Mouse (Mus musculus) c-Kit-negative CD71-positive TER-119-positive erythroid progenitor cells, embryonic 14.5 days (primary cell): ENCODE data around the gene Rnd2.
A peak's percentile ranks its signal among the peaks of the same experiment; 100 is the strongest.
"Not testable (repeated sequence)": the region's sequence is repeated elsewhere in the genome, so short reads cannot be mapped to it uniquely, and the experiment has no call there.

Experiments
- DNase-seq: peaks from one replicate; pipeline ENCODE4 v3.0.0-alpha.2; 2013; ENCODE audit warnings: low read depth, low spot score

Rnd2 gene

DNA sequence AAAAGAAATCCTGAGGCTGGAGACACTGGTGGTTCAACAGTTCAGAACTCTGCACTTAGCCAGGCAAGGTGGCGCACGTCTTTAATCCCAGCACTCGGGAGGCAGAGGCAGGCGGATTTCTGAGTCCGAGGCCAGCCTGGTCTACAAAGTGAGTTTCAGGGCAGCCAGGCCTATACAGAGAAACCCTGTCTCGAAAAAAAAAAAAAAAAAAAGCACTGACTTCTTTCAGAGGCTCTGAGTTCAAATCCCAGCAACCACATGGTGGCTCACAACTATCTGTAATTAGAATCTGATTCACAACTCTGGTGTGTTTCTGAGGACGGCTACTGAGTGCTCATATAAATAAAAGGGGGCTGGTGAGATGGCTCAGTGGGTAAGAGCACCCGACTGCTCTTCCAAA is 17.9 kb upstream of the Rnd2 start:
- not testable (repeated sequence) for DNase-seq

DNA sequence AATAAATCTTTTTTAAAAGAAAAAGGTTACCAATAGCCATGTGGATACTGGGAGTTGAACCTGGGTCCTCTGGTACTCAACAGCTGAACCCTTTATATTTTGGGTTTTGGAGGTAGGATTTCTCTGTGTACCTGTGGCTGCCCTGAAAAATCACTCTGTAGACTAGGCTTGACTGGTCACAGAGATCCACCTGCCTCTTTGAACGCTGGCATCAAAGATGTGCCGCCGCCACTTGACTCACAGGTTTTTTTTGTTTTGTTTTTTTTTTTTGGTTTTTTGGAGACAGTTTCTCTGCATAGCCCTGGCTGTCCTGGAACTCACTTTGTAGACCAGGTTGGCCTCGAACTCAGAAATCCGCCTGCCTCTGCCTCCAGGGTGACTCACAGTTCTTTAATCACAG is 17.0 kb upstream of the Rnd2 start:
- no peak for DNase-seq

DNA sequence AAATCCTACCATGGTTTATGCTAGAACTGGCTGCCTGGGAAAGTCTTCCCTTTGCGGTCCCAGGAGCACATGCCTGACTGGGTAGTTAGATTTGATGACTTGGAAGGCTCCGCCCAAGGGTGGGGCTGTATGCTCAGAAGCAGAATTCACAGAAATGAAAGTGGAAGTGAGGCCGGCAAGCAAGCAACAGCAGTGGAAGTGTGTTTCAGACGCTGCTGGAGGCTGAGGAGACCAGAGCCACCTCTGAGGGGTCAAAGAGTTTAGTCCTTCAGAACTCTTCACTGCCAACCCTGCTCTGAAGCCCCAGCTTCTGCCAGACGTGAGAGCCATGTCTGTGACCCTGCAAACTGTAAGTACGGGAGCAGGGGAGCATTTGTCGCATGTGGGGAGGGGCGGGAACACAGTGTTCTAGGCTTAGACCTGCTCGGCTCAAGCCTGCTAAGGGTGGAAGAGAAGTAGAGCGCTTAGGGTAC is 16.5 kb upstream of the Rnd2 start, which contains the start of gene Ifi35:
Gene Ifi35, plus strand, starts transcription at position 134 of the 473 bp plus-strand sequence.
- peak; percentile 88 for DNase-seq

- DNase-seq: no peak
Measured at GRCm38 (mm10) chr11:101448899-101449298, 15.9 kb upstream of the Rnd2 start.

DNA sequence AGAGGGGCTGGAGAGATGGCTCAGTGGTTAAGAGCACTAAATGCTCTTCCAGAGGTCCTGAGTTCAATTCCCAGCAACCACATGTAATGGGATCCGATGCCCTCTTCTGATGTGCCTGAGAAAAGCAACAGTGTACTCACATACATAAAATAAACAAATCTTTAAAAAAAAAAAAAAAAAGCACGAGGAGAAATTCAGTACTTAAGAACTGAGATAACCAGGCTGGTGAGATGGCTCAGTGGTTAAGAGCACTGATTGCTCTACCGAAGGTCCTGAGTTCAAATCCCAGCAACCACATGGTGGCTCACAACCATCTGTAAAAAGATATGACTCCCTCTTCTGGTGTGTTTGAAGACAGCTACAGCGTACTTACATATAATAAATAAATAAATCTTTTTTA is 15.2 kb upstream of the Rnd2 start:
- not testable (repeated sequence) for DNase-seq

GRCm38 (mm10) chr11:101450394-101450793 is 14.4 kb upstream of the Rnd2 start:
- no peak for DNase-seq

DNA sequence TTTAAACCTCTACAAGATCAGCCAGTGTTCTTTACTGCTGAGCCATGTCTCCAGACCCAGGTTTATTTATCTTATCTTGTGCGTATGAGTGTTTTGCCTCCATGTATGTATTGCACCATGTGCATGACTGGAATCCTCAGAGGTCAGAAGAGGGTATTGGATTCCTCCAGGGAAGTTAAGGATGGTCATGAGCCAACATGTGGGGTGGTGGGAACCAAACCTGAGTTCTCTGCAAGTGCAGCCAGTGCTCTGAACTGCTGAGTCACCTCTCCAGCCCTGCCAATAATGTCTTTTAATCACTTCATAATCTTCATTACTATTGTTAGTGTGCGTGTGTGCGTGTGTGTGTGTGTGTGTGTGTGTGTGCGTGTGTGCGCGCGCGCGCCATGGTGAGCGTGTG is 13.3 kb upstream of the Rnd2 start:
- DNase-seq: no peak

- no peak for DNase-seq
Measured at GRCm38 (mm10) chr11:101452093-101452774, 12.6 kb upstream of the Rnd2 start.

DNA sequence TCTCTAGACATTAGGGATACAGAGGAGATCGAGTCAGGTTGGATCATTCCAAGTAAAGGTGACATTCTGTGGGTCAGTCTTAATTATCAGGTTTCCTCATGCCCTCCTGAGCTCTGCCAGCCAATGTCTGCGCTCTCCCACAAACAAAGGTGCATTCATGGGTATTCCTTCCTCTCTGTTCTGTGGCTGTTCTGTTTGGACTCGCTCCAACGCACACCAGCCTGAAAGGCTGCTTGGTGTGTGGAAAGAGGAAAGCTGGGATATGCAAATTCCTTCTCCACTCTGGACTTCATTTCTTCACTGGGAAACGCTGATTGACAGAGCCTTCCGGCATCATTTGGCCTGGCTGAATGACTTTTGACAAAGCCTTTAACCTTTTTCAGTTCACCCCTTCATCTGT is 10.1 kb upstream of the Rnd2 start:
- no peak for DNase-seq

DNA sequence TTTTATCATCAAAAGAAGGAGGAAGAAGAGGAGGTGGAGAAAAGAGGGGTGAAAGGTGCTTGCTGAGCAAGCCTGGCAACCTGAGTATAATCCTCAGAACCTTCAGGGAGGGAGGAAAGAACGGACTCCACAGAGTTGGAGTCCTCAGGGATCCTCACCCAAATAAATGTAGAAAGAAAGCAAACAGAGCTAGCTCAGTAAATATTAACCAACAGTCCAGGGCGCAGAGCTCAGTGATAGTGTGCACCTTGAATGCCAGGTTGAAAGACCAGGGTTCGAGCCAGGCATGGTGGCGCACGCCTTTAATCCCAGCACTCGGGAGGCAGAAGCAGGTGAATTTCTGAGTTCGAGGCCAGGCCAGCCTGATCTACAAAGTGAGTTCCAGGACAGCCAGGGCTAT is 9.2 kb upstream of the Rnd2 start:
- no peak for DNase-seq

DNA sequence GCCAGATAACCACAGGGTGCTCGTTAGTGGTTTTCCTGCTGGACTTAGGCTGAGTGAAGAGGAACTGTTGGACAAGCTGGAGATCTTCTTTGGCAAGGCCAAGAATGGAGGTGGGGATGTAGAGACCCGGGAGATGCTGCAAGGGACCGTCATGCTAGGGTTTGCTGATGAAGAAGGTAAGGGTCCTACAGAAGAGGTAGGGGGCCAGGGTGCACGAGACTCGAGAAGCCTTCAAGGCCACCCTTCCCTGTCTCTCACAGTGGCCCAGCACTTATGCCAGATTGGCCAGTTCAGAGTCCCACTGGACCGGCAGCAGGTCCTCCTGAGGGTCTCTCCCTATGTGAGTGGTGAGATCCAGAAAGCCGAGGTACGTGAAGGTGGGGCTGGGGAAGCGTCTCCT is 7.2 kb upstream of the Rnd2 start:
- DNase-seq: no peak

DNA sequence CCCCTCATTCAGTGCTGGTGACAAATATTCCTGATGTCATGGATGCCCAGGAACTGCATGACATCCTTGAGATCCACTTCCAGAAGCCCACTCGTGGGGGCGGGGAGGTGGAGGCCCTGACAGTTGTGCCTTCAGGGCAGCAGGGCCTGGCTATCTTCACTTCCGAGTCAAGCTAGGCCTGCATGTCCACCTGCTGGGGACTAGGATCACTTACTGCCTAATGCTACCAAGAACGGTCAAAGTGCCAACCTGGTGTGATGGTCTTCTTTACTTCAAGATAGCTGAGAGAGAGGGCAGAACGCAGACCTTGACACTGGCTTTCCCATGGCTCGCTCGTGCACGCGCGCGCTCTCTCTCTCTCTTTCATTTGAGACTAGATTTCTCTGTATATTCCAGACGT is 6.6 kb upstream of the Rnd2 start:
- no peak for DNase-seq

GRCm38 (mm10) chr11:101459716-101460115 is 5.1 kb upstream of the Rnd2 start:
- no peak for DNase-seq

DNA sequence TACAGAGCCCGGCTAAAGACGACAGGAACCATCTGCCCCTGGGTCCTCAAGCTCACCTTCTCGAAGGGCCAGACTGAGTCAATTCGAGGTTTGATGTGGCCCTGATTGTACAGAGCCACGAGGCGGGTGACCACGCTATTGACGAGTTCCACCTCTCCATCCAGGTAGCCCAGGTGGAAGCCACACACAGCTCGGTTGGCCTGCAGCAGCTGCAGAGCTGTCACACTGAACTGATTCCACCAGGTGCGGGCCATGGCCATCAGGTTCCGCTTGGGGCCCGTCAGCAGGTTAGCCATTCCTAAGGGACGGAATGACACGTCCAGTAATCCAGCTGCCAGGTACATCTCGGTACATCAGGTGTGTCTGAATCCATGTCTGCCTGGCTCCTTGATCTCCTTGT is 4.5 kb upstream of the Rnd2 start:
- no peak for DNase-seq

GRCm38 (mm10) chr11:101462141-101462540 is 2.7 kb upstream of the Rnd2 start:
- DNase-seq: no peak

- no peak for DNase-seq
Measured at GRCm38 (mm10) chr11:101462583-101463440, 2.0 kb upstream of the Rnd2 start.

GRCm38 (mm10) chr11:101465101-101465868 is 486 bp downstream of the Rnd2 start:
- DNase-seq: no peak

- DNase-seq: peak; percentile 56
Measured at GRCm38 (mm10) chr11:101465869-101466551, 1.2 kb downstream of the Rnd2 start, which contains the start of gene Vat1. Gene Vat1 (minus strand): TSS chr11:101466230.

- DNase-seq: not testable (repeated sequence)
Measured at GRCm38 (mm10) chr11:101466552-101466950, 1.8 kb downstream of the Rnd2 start.

DNA sequence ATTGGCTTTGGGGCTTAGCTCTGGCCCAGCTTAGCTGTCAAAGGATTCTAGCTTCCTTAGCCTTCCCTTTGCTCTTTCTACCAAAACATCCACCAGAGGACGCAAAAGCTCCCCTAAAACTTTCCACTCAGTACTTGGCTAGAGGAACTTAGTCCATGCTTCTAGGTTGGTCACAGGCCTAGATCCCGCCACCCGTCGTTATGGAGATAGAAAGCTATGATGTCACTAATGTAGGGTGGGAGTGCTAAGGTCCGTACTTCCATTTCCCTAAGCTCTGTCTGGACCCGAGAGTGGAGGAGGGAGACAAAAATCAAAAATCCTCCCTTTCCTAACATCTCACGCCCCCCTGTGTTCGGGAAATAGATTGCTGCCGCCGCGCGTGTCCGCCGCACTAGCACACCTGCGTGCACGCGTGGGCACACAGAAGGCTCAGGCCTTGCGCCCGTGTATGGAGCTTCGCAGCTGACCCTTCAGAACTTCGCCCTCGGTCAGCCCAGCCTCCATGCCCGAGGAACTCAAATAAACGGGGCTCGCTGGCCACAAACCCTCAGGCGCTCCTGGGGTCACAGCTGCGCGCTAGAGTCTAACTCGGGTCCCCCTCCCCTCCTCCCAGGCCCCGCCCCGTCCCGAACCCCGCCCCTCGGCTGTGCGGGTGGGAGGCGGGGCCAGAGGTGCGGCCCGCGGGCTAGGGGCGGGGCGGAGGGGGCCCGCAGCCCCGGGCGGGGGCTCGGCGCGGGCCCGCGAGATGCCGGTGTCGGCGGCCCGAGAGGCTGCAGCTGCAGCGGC is 2.9 kb downstream of the Rnd2 start:
- no peak for DNase-seq

DNA sequence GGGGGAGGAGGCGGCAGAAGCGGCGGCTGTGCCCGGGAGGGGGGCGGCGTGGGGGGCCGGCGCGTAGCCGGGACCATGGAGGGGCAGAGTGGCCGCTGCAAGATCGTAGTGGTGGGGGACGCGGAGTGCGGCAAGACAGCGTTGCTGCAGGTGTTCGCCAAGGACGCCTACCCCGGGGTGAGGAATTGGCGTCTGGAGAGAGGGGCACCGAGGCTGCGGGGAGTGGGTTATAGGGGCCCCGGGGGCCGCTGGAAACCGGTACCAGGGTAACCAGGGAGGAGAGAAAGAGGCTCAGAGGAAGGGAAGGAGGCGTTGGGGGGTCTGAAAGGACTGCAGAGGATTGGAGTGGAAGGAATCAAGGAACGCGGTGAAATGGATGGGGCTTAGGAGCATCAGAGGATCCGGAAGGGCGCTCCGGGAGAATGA is 3.5 kb downstream of the Rnd2 start:
- no peak for DNase-seq
